Mouse (Mus musculus): ENCODE measurements around the gene Gpr183. TPM values are rescaled to one million over a fixed set of nuclear protein-coding genes. Genes with fewer than 3 reads are reported as not detected.
A peak's percentile ranks its signal among the peaks of the same experiment; 100 is the strongest.

Gpr183 gene
- polyA plus RNA-seq, 1 experiment from 2014 or later, result 1.8 TPM

DNA sequence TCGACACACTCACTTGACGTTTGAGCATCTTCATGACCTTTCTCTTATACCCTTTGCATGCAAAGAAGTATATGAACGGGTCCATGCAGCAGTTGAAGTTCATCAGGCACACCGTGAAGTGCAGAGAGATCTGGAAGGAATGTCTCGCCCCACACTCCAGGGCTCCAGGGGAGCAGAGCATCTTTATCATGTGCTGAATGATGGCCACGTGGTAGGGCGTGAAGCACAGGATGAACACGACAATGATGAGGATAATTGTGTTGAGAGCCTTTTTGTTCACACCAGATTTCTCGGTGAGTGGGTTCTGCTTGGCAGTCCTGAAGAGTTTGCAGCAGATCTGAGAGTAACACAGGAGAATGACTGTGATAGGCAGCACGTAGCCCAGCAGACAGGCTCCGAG, 10.9 kb downstream of the Gpr183 start:
- Histone ChIP-seq H3K27ac (no peak overlapping the region), H3K9me3 (replicated peaks) (no peaks in the 10 kb centered on the region), H3K27me3 (replicated peaks) (no peaks in the 10 kb centered on the region), H3K4me1 (peaks cover 40% of the 10 kb centered on the region), H3K4me3 (no peak overlapping the region), H3K9ac (no peak overlapping the region), H3K4me2 (no peak overlapping the region), H3K36me3 (peaks cover 14% of the 10 kb centered on the region)
- WGBS (ENCODE audit: insufficient replicate concordance), result 83% methylated on average over 11 of the region's 11 CpGs
- ATAC-seq, result no peak

DNA sequence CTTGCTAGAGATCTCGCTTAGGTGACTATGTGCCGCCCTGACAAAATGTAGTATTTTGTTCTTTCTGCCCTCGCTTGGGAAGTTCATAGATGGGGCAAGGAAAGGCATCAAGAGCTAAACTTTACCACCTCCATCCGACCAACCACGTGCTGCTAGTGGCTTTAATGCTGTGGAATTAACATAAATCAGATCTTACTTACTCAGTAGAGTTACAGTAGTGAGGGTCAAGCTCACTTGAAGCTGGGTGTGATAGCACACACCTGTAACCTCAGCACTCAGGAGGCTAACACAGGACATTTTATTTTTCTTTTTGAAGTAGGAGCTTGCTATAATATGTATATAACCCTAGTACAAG, 13.0 kb downstream of the Gpr183 start:
- H3K27ac ChIP-seq, result 0 out of 2 replicates have a peak overlapping the region, but pooled peaks have one; percentile 6
- WGBS (ENCODE audit: insufficient replicate concordance), result 74% methylated on average over 5 of the region's 5 CpGs

DNA sequence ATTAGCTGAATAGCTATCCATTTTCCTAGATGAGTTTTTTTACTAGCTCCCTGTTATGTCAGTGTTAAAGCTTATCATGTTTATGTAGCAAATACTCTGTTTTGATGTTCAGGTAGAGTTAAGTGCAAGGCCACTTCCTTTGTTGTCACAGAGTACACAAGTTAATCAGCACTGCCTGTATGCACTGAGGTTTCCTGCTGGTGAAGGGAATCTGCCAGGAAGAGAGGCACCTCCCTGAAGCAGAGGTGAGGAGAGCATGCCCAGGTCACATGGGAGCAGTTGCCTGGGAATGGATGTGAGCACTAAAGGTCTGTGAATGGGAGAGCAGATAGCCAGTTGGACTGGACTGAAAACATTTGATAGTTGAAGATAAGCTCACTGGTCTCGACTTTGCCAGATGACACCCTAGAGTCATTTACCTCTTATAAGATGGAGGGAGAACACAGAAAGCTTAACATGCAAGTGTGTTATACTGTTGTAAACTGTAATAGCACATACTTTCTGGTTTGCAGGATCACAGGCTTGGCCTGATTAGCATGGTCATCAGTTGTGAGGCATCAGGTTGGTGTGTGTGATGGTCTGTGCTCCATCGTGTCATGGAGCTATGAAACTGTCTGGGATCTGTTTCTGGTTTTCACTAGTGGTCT, 13.5 kb downstream of the Gpr183 start:
- no peaks in the 10 kb centered on the region for H3K27me3 ChIP-seq (replicated peaks)
- H3K27ac ChIP-seq, result 0 out of 2 replicates have a peak overlapping the region, but pooled peaks have one; percentile 6
- peak; percentile 83 for ATAC-seq

More for the DNA sequence above, 13.0 kb downstream of the Gpr183 start:
- no peak overlapping the region for H3K4me2 ChIP-seq
- H3K4me3 ChIP-seq, result no peak overlapping the region
- H3K9me3 ChIP-seq (replicated peaks), result no peaks in the 10 kb centered on the region
- peaks cover 32% of the 10 kb centered on the region for H3K4me1 ChIP-seq
- H3K27me3 ChIP-seq (replicated peaks), result no peaks in the 10 kb centered on the region
- peaks cover 14% of the 10 kb centered on the region for H3K36me3 ChIP-seq
- ATAC-seq, result no peak
- H3K9ac ChIP-seq, result no peak overlapping the region

GRCm38 (mm10) chr14:121949897-121950296, 15.1 kb downstream of the Gpr183 start:
- 68% methylated on average over 5 of the region's 5 CpGs for WGBS (ENCODE audit: insufficient replicate concordance)
- peaks cover 12% of the 10 kb centered on the region for H3K36me3 ChIP-seq
- H3K9me3 ChIP-seq (replicated peaks), result no peaks in the 10 kb centered on the region
- H3K4me2 ChIP-seq, result no peak overlapping the region
- no peak overlapping the region for H3K27ac ChIP-seq
- no peak overlapping the region for H3K4me3 ChIP-seq
- H3K4me1 ChIP-seq, result peaks cover 28% of the 10 kb centered on the region
- H3K27me3 ChIP-seq (replicated peaks), result no peaks in the 10 kb centered on the region
- ATAC-seq, result no peak
- H3K9ac ChIP-seq, result no peak overlapping the region

More for the DNA sequence above, 13.5 kb downstream of the Gpr183 start:
- Histone ChIP-seq H3K9me3 (replicated peaks) (no peaks in the 10 kb centered on the region), H3K4me2 (no peak overlapping the region), H3K36me3 (peaks cover 14% of the 10 kb centered on the region), H3K4me3 (no peak overlapping the region), H3K4me1 (peaks cover 28% of the 10 kb centered on the region), H3K9ac (no peak overlapping the region)
- 30% methylated on average over 2 of the region's 2 CpGs for WGBS (ENCODE audit: insufficient replicate concordance)

GRCm38 (mm10) chr14:121949436-121949835, 15.6 kb downstream of the Gpr183 start:
- no peak overlapping the region for H3K9ac ChIP-seq
- H3K4me3 ChIP-seq, result no peak overlapping the region
- no peak for ATAC-seq
- no peak overlapping the region for H3K27ac ChIP-seq
- WGBS (ENCODE audit: insufficient replicate concordance), result 69% methylated on average over 3 of the region's 3 CpGs
- H3K36me3 ChIP-seq, result peaks cover 7% of the 10 kb centered on the region
- H3K4me2 ChIP-seq, result no peak overlapping the region
- H3K4me1 ChIP-seq, result peaks cover 28% of the 10 kb centered on the region
- H3K9me3 ChIP-seq (replicated peaks), result no peaks in the 10 kb centered on the region
- no peaks in the 10 kb centered on the region for H3K27me3 ChIP-seq (replicated peaks)

GRCm38 (mm10) chr14:121947966-121948365, 17.0 kb downstream of the Gpr183 start:
- Histone ChIP-seq H3K4me3 (no peak overlapping the region), H3K4me1 (peaks cover 28% of the 10 kb centered on the region)
- 68% methylated on average over 3 of the region's 3 CpGs for WGBS (ENCODE audit: insufficient replicate concordance)

DNA sequence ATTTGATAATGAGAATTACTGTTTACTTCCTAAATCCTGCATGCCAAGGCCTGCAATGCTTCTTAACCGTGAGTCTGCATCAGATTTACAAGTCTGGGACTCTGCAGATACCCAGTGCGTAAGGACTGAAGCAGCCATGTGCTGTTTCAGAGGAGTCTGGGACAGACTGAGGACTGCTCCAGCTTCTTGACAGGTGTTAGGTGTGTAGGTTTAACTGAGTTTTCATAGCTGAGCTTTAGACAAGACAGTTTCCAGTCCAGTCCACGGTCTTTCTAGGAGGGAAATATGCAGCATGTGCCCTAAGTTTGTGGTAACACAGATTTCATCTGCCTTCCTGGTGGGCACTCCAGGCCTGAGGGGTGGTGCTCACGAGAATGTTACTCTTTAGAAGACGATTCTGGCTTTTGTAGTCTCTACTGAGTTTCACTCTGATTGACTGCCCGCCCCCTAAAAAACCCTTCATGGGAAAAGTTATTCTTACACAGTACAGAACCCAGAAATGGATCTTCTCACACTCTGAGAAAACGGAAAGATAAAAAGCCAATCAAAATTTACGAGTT, 17.7 kb downstream of the Gpr183 start:
- Histone ChIP-seq H3K4me2 (no peak overlapping the region), H3K4me3 (no peak overlapping the region), H3K27me3 (replicated peaks) (no peaks in the 10 kb centered on the region), H3K36me3 (no peaks in the 10 kb centered on the region), H3K9ac (no peak overlapping the region), H3K9me3 (replicated peaks) (no peaks in the 10 kb centered on the region), H3K27ac (no peak overlapping the region), H3K4me1 (peaks cover 28% of the 10 kb centered on the region)
- no peak for ATAC-seq
- 61% methylated on average over 8 of the region's 8 CpGs for WGBS (ENCODE audit: insufficient replicate concordance)

More at GRCm38 (mm10) chr14:121947966-121948365, 17.0 kb downstream of the Gpr183 start:
- Histone ChIP-seq H3K27ac (no peak overlapping the region), H3K36me3 (no peaks in the 10 kb centered on the region), H3K9ac (no peak overlapping the region), H3K4me2 (no peak overlapping the region), H3K27me3 (replicated peaks) (no peaks in the 10 kb centered on the region), H3K9me3 (replicated peaks) (no peaks in the 10 kb centered on the region)
- ATAC-seq, result no peak

DNA sequence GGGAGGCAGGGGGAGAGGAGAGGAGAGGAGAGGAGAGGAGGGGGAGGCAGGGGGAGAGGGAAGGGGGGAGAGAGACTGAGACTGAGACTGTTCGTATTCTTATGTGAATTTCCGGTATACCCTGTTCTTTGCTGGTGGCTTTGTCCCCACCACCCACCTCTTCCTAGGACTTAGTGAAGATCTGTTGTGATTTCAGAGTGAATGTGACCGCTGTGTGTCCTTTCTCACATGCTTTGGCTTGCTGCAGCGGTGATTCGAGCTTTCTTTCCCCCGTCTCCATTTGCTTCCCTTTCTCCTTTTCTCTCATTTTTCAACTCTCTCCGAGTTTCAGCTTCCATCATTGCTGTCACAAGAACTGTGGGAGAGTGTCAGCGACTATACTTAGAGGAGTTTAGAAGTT, 18.3 kb downstream of the Gpr183 start:
- Histone ChIP-seq H3K4me3 (no peak overlapping the region), H3K36me3 (no peaks in the 10 kb centered on the region), H3K4me1 (peaks cover 23% of the 10 kb centered on the region), H3K27me3 (replicated peaks) (no peaks in the 10 kb centered on the region), H3K27ac (no peak overlapping the region), H3K9me3 (replicated peaks) (no peaks in the 10 kb centered on the region), H3K9ac (no peak overlapping the region), H3K4me2 (no peak overlapping the region)
- 65% methylated on average over 8 of the region's 8 CpGs for WGBS (ENCODE audit: insufficient replicate concordance)
- no peak for ATAC-seq

GRCm38 (mm10) chr14:121946131-121946530, 18.9 kb downstream of the Gpr183 start:
- Histone ChIP-seq H3K9ac (no peak overlapping the region), H3K27me3 (replicated peaks) (no peaks in the 10 kb centered on the region), H3K36me3 (no peaks in the 10 kb centered on the region), H3K9me3 (replicated peaks) (no peaks in the 10 kb centered on the region), H3K4me3 (no peak overlapping the region), H3K27ac (no peak overlapping the region), H3K4me1 (peaks cover 17% of the 10 kb centered on the region), H3K4me2 (no peak overlapping the region)
- WGBS (ENCODE audit: insufficient replicate concordance), result 66% methylated on average over 5 of the region's 5 CpGs
- no peak for ATAC-seq

GRCm38 (mm10) chr14:121939582-121939981, 25.4 kb downstream of the Gpr183 start:
- Histone ChIP-seq H3K4me3 (no peak overlapping the region), H3K9ac (no peak overlapping the region), H3K36me3 (peaks cover 8% of the 10 kb centered on the region), H3K27me3 (replicated peaks) (no peaks in the 10 kb centered on the region), H3K9me3 (replicated peaks) (0 out of 2 replicates have a peak, but pooled peaks cover 3% of the 10 kb centered on the region), H3K4me2 (no peak overlapping the region), H3K27ac (no peak overlapping the region), H3K4me1 (peaks cover 9% of the 10 kb centered on the region)
- WGBS (ENCODE audit: insufficient replicate concordance), result 73% methylated on average over 3 of the region's 3 CpGs
- no peak for ATAC-seq

GRCm38 (mm10) chr14:121938256-121939191, 26.5 kb downstream of the Gpr183 start:
- Histone ChIP-seq H3K9ac (no peak overlapping the region), H3K4me2 (no peak overlapping the region), H3K4me3 (no peak overlapping the region), H3K27ac (peak overlapping the region; percentile 26; the same call in 1 of the 2 replicates), H3K9me3 (replicated peaks) (0 out of 2 replicates have a peak, but pooled peaks cover 3% of the 10 kb centered on the region), H3K27me3 (replicated peaks) (no peaks in the 10 kb centered on the region), H3K4me1 (peaks cover 14% of the 10 kb centered on the region), H3K36me3 (peaks cover 18% of the 10 kb centered on the region)
- 73% methylated on average over 11 of the region's 11 CpGs for WGBS (ENCODE audit: insufficient replicate concordance)
- no peak for ATAC-seq
